Mouse (Mus musculus): Measurements from ENCODE around the gene Myt1l.

The Myt1l gene

DNA sequence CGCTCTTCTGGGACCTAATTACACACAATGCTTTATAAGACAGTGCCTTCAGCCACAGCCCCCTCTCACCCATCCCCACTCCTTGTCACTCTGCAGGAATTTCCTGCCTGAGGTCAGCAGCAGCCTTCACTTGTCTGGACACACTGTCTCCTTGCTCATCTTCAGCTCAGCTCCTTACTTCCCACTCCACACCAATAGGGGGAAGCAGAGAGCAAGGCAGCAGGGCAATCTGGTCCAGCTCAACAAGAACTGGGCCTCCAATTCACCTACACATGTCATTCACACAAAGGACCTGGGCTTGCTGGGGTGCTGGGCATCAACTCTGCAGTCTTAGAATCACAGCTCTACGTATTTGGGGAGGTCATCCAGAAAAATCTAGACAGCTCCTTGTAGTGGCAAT is 33.0 kb downstream of the Myt1l start:
- ATAC-seq (ENCODE audit: low TSS enrichment), result no peak

DNA sequence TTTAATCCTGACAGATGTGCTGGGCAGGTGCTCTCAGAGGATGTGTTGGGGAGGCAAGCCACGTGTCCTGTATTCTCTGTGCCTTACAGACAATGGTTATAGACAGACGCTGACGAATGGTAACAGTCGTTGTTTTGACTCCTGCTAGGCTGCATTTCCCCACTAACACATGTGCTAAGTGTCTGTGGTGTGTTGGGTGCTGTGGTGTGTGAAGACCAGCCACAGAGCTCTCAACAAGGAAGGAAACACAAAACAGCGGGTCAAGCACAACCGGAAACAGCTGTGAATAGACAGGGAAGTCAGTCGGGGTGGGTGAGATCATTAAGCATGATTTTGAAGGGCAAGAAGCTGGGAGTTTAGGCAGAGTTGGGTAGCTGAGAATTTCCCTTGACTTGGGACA is 41.1 kb downstream of the Myt1l start:
- no peak for ATAC-seq (ENCODE audit: low TSS enrichment)

DNA sequence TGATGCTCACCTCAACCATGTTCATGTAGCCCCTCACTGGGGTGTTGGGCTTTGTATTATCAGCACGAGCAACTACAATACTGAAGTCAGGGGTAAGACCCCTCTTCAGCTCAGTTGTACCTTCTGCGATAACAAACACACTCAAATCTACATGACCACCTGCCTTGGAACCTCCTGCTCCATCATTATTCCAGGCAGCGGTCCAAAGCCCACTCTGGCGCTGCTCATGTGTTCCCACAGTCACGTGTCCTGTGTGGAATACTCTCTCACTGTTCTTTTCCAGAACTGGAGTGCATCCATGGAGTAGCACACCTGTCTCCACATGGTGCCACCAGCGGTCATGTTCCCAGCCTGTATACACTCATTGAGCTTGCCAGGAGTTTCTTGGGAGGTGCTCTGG is 42.2 kb downstream of the Myt1l start:
- no peak for ATAC-seq (ENCODE audit: low TSS enrichment)

DNA sequence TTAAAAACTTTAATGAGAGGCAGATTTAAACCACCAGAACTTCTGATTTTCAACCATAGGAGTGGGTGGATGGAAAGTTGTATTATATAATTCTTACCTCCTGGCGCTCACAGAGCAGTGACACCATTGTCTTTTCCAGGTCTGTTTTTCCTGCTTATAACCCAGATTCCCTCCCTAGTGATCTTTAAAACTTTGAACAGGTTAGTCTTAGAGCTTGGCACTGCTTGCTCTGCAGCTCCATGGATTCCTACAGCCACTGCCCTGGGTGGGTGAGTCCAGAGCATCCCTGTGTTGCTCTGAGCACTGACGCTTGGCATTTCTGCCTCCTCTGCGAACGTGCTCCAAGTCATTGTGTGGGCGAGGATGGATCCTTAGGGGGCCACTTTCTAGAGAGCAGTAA is 43.4 kb downstream of the Myt1l start:
- peak; percentile 59 for ATAC-seq (ENCODE audit: low TSS enrichment)

DNA sequence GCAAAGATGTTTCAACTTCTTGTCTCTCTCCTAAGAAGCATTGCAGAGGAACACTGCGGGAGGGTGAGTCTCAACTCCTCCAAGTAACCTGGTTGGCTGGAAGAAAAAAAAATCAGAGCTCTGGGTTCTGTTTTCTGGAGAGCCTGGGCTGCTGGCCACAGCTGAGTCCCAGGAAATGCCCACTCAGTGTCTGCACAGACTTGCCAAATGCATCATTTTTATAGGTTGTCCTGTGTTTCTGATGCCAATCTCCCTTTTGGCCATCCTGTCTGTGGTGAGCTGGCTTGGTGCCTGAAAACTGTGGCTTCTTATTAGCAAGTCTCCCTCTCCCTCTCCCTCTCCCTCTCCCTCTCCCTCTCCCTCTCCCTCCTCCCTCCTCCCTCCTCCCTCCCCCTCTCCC is 65.6 kb downstream of the Myt1l start:
- peak; percentile 86 for ATAC-seq (ENCODE audit: low TSS enrichment)

DNA sequence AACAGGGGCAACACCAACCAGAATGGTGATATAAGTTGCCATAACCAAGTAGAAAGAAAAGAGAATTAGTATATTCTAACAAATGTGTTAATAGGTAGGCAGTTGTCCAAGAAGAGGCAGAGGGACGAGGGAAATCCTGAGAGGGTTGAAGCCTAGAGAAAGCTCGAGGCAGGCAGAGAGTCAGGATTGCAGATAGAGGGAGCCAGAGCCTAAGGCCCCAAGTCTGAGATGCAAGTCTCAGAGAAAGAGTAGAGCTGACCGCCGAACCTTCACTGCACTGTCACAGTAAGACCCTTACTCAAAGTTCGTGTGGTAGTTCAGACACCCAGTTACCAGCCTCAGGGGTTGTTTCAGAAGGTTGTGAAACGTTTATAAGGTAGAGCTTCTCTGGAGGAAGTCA is 71.7 kb downstream of the Myt1l start:
- peak; percentile 64 for ATAC-seq (ENCODE audit: low TSS enrichment)

DNA sequence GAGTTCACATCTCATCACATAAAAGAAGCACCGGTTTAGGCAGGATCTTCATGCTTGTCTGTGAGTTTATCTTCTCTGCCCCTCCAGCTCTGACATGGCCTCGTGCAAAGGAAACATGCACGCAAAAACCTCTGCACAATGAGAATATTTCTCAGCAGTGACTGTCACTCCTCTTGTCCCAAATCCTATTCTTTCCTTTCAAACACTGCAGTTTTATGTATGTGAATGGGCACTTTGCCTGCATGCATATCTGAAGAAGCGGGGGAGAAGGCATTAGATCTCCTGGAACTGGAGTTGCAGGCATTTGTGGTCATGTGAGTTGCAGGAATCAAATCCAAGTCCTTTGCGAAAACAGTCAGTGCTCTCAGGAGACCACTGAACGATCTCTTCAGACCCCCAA is 73.0 kb downstream of the Myt1l start:
- ATAC-seq (ENCODE audit: low TSS enrichment), result peak; percentile 8; the same call in 1 of the 2 replicates

DNA sequence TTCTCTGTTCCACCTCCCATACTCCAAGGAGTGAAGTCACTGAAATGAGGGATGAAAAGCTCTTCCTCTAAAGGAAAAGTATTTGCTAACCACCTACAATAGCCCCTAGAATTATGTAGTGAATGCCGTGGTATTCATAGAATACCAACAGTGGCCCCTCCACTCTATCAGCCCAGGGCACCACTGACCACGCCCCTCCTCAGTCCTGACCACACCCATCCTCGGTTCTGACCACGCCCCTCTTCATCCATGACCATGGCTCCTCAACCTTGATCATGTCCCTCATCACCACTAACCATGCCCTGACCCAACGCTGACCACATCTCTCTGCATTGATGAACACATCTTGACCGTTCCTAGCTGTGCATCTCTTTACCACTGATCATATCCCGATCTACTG is 76.5 kb downstream of the Myt1l start:
- ATAC-seq (ENCODE audit: low TSS enrichment), result no peak

DNA sequence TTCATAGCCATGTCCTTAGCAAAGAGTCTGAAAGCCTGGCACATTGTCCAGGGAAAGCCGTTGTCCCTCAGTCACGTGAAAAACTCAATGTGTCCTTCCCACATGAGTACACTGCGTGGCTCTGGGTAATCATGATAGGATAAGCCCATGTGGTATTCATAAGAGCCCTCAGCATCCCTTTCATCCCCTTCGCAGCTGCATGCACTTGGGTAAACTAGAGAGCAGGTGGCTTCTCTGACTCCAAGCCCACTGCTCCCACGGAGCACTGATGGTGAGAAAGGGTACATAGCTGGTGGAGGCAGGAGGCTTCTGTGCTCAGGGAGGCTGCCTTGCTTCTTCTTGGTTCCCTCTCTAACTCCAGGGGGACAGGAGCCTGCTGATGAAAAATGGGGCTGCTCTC is 76.9 kb downstream of the Myt1l start:
- peak; percentile 33; the same call in 1 of the 2 replicates for ATAC-seq (ENCODE audit: low TSS enrichment)

DNA sequence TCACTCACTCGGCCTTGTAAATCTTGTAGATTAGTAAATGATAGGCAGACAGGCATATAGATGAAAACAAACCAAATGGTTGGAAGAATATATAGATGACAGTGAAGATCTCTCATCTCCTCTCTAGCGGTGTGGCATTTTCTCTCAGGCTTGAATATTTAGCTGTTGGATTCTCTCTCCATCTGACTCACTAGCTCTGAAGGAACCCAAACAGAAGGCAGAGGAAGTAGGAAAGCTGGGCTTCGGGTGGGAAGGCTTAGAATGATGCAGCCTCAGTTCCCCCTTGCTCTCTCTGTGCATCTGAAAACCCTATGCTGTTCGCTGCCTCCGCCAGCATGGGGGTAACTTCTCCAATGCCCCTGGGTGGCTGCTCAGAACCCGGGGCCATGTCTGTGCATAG is 78.0 kb downstream of the Myt1l start:
- peak; percentile 80 for ATAC-seq (ENCODE audit: low TSS enrichment)

DNA sequence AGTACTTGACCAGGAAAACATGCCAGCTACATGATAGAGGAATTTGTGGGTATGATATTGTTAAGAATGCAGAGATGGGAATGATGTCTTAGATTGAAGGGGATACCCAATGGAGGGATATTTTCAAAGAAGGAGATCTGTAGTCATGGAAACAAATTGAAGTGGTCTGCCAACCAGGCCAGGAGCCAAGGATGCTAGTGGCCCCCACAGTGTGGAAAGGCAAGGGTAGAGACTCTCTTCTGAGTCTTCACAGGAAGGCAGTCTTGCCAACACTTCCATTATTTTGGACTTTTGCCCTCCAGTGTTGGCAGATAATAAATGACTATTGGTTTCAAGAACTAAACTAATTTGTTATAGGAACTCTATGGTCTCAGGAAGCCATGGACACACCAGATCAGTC is 89.6 kb downstream of the Myt1l start:
- ATAC-seq (ENCODE audit: low TSS enrichment), result no peak

DNA sequence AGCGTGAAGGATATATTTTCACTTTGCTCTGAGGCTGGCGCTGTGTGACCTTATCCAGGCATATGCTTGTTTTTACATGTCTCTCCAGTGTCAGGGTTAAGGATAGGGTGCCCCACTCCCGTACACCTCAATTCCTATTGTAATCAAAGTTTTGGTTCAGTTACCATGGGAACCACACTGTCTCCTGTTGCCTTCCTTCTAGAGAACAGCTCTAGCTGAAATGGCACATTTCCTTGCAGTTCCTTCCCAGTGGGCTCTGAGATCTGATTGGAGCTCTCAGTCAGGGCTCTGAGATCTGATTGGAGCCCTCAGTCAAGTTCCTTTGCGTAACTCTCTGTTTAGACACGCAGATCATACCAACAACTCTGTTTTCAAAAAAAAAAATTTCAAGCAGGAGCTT is 93.3 kb downstream of the Myt1l start:
- 0 out of 2 replicates have a peak, but pooled peaks have one; percentile 25 for ATAC-seq (ENCODE audit: low TSS enrichment)

DNA sequence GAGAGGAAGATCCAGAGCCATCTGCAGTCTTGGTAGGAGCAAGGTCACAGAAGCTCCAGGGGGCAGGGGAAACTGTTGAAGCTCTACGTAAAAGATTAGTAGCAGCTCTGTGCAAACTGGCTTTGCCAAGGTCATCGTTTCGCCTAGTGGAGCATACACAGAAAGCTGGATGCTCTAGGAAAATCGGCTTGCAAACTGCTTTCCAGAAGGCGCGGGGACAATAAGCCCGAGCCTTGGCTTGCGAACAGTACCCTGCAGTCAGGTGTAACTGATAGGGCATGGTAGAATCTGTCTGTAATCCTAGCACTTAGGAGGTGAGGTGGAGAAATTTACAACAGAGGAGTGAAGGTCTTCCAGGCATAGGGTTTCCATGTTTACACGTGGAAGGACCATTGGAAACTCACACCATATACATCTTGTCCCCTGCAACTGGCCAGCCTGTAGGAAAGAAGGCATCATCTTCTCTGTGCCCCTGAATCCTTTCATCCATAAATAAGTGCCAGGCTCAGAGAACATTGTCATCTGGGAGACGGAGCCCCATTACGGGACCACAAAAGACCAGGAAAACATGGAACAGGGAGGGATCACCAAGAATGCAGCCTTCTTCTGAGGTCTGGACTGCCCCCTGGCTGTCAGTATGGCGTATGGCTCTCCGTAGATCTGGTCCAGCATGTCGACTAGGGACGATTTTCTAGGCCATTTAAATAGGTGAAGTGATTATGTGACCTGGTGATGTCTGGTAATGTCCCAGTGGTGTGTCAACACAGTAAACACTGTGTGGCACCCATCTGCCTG is 100.0 kb downstream of the Myt1l start:
- no peak; the same call in 1 of the 2 replicates for ATAC-seq (ENCODE audit: low TSS enrichment)

DNA sequence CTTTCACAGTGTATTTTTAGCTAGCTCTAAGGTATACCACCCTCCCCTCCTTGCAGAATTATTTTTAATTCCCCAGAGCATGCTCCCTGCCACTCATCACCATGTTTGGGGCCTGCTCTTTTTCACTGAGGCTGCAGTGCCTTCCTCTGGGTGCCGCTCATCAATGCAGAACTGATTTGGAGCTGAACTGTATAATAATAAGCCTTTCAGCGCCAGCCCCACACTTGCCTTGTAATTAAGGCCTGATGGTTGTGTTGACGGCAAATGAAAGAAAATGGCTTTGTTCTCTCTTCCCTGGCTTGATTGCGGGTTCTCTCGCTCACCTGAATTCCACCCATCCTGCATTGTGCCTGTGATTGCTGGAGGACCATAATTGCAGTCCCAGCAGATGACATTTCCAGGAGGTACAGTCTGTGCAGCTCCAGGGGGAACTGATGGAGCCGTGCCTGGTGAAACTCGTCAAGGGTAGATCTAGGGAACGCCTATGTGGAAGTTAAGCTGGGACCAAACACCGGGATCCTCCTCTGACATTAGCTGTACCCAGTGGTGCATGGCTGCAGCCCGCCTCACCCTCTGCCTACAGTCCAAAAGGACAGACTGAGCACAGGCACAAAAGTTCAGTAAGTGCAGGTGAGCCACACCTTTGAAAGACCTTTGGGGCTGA is 101.8 kb downstream of the Myt1l start:
- peak; percentile 60 for ATAC-seq (ENCODE audit: low TSS enrichment)

DNA sequence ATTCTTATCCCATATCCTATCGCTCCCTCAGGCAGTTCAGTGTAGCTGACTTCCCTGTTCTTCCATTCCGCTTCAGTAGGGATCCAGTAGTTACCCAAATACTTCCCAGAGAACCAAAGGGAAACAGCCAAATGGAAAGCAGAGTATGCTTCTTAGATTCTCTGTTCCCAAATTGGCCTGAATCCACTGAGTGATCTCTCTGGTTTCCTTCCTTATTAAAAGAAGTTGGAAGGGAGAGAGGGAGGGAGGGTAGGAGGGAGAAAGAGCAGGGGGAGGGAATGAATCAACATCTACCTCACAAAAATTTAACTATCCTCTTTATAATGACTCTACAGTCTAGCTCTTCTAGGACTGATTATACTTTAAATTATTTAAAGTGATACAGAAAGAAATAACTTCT is 106.3 kb downstream of the Myt1l start:
- ATAC-seq (ENCODE audit: low TSS enrichment), result peak; percentile 19; the same call in 1 of the 2 replicates

DNA sequence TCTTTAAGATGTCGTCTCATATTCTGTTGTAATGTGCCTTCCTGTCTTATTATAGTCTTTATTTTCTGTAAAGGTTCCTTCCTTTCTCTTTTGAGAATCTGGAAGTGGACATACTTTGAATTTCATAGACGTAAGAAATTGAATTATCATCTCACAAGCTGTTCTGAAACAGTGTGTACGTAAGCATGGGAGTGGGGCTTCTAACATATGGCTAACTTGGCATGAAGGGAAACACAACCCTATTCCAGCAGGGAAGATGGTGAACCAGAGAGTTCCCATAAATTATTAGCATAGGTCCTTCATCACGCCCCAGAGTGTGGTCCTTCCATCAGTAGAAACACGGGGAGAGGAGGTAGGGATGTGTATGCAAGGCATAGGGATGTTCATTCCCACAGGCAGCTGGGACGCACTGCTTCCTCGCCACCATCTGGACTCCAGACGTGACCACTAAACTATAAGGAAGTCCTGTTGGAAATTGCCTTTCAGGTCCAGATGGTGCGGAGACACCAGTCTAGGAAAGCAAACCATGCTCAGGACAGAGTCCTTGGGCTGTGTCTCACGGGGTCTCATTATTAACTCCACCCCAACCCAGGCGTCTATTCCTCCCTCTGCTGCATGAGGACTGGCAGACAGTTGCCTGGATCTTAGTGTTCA is 111.5 kb downstream of the Myt1l start:
- ATAC-seq (ENCODE audit: low TSS enrichment), result peak; percentile 69

DNA sequence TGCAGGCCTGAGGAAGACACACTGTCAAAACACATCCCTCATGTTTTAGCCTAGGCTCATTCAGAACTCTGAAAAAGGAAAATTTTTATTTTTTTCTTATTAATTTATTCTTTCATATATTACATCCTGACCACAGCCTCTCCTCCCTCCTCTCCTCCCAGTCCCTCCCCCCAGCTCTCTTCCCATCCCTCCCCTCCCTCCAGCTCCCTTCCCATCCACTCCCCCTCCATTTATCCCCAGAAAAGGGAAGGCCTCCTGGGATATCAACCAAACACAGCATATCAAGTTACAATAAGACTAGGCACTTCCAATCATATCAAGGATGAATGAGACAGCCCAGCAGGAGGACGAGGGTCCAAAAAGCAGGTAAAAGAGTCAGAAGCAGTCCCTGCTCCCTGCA is 112.0 kb downstream of the Myt1l start:
- ATAC-seq (ENCODE audit: low TSS enrichment), result no peak

DNA sequence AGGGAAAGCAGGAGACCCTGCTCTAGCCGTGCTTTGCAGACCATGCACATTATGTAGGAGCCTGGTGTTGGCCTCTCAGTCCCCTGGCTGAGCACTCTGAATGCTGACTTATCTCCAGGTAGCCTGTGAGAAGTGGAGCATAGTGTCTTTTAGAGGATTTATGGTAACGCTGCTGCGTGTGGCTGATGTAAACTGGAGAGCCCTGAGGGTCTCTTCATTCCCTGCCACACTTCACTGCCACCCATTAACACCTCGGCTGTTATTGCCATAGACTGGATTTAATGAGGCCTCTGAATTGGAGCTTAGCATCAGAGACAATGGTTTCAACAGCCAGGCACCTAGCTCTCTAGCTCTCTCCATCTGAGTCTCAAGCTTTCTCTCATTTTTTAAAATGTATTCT is 114.7 kb downstream of the Myt1l start:
- no peak for ATAC-seq (ENCODE audit: low TSS enrichment)

DNA sequence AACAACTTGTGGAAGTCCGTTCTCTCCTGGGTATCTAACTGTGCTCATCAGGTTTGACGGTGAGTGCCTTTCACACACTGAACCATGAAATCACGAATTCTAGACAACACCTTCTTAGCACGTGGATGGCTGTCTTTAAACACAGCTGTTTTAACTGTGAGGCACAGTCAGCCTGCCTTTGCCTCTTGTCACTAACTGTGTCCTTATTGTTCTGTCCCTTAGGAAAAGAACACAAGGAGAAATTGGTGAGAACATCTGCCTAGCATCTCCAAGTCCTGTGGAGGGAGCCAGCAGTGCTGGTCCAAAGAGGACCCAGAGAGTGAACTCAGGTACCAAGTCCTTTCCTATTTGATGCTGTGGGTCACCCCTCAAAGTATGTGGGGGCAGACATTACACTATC is 115.9 kb downstream of the Myt1l start:
- ATAC-seq (ENCODE audit: low TSS enrichment), result no peak

DNA sequence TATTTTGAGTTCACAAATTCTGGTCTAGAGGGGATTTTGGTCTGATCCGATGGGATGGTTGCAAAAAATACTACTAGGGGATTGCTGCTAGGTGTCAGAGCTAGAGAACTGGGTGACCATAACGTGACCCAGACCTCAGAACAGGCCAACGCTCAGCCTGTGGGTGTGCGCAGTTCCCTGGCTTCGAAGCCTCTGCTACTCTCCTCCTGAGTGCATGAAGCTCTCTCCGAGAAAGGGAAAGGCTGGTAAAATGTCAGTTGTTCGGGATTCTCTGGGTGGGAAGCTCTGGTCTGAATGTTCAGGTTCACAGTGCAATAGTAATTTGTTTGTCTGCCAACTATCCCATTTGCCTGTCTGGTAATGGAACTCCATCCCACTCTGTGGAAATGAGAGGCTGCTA is 116.5 kb downstream of the Myt1l start:
- ATAC-seq (ENCODE audit: low TSS enrichment), result no peak

DNA sequence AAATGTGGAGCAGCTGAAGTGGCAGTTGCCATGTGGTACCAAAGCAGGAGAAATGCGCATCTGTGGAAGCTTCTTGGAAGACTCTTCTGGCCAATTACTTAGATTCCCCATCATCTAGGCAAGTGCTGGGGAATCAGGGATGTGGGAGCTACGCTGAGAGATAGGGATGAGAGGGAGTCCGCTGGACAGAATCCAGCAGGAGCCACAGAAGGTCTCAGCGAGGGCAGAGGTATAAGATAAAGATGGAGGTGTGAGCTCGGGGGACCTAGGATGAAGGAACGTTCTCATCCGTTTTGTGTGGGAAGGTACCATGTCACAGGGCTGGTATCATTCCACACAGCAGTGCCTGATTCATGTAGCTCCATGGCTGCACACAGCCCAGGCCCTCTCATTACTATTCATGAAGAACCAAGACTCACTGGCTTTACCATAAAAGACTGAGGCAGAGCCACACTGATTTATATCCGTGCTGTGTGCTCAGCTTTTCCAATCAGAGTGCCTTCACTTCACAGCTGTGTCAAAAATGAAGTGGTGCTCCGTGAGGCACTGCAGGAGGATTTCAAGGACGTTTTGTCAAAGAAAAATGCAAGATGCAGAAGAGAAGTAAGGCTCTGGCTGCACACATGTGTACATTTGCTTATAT is 121.4 kb downstream of the Myt1l start:
- ATAC-seq (ENCODE audit: low TSS enrichment), result peak; percentile 68

DNA sequence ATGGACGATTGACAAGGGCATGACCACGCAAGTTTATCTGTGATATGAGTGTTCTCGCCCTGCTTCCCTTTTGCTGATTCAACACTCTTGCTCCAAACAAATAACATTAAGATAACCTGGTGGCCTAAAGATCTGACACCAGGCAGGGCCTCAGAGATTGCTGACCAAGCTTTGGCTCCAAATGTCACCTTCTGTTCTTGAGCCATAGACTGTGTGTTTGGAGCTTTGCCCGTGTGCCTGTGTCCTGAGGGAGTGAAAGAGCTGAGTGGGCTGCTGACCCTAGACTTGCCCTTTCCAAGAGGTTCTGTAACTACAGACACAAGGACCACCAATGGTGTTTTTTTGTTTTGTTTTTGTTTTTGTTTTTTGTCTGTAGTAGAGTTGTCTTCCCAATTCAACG is 124.3 kb downstream of the Myt1l start:
- no peak for ATAC-seq (ENCODE audit: low TSS enrichment)
